Mouse (Mus musculus): Measurements from ENCODE around the gene Clic1. TPM values are rescaled to one million over a fixed set of nuclear protein-coding genes. Genes with fewer than 3 reads are reported as not detected.

The Clic1 gene
- polyA plus RNA-seq, 1 experiment, result 28.5 TPM

DNA sequence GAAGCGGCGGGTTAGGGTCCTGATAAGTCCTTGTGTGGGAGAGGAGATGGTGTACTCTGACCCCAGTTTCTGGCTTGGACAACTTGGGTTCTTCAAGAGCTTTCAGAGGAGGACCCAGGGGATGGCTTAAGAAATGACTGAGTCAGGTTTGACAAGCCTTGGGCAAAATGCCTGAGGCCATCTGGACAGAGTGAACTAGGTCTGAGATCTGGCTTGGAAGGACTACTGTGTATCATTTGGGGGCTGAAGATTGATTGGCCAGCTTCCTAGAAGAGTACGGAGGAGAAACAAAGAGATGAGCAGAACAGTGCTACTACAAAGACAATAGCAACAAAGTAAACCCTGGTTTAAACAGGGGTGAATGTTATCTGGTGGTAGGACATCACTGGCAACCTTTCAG is 13.7 kb downstream of the Clic1 start:
- DNase-seq (ENCODE audit: extremely low spot score in 1 of 2, low spot score in 1 of 2), result no peak

DNA sequence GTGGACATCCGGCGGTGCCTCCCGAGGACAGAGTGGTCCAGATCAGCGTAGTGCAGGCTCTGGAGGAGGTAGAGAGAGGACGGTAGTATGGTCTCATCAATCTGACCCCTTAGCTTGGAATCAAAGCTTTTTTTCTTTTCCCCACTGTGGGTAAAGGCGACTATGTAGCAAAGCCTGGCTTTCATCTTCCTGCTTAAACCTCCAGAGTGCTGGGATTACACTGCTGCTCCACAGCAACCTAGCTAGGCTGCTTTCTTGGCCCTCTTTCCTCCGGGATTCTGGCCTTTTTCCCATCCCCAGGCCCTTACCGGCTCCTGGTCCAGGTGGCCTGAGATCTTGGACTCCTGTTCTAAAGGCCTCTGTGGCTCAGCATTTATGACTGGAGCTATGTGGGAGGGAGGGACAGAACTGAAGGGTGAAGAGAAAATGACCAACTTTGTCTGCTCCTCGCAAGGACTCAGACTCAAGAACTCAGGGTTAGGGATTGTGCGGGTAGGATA is 14.7 kb downstream of the Clic1 start:
- DNase-seq (ENCODE audit: extremely low spot score in 1 of 2, low spot score in 1 of 2), result no peak

DNA sequence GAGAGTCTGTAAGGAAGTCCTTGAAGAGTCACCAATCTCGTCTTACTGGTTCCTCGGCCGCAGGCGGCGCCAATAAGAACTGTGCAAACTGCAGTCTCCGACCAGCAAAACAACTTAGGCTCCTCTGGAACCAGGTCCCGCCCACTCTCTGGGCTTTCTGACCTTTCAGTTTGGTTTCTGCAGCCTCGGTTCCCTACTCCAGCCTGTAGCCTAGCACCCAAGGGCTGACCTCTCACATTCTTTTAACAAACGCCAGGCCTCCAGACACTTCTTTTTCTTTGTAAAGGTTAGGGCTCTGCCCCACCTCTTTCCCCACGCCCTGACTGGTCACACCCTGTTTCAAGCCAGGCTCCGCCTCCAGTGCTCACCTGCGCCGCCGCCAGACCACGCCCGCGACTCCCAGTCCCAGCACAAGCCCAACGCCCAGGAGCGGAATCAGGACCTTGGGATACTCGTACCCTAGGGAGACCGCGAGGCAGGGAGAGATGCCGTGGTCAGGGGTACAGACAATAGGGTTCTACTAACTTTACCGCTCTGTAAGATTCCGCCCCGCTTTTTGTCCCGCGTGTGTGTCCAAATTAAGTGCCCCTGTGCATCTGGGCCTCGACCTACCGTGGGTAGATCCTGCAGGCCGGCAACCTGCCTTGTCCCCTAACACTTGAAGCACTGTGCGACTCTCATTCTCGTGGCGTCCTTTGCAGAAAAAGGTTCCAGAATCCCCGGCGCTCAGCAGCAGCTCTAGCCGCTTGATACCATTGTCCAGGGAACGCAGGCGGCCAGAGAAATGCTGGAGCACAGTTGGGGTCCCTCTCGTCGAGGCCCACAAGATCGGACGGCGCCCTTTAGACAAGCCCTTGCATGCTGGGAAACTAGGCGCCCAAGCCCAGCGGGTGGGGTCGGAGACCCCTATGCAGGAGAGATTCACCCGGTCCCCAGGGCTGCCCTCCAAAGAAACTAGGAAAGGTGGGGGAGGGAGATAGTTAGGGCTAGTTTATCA is 15.5 kb downstream of the Clic1 start, which contains the start of gene Ly6g6c:
Gene Ly6g6c, plus strand, starts transcription at position 438 of the 997 bp plus-strand sequence.
- no peak for DNase-seq (ENCODE audit: extremely low spot score in 1 of 2, low spot score in 1 of 2)

DNA sequence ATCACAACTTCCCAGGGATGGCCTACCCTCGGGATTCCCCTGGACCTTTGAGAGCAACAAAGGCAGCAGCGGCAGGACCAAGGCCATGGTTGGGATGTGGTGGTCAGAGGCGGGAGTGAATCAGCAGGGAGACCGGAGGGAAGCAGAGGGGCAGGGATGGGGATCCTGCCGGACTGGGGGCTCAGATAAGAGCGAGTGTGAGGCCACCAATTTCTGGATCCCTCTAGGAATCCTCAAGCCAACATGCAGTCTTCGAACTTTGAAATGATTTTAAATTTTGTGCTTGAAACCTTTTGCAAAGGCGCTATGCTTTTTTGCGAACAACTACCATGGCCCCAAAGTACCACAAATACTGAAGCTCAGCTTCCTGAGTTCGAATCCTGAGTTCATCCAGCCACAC is 16.3 kb downstream of the Clic1 start, which contains the start of gene Mpig6b:
Gene Mpig6b, minus strand, starts transcription at position 101 of the 400 bp plus-strand sequence.
- no peak for DNase-seq (ENCODE audit: extremely low spot score in 1 of 2, low spot score in 1 of 2)

DNA sequence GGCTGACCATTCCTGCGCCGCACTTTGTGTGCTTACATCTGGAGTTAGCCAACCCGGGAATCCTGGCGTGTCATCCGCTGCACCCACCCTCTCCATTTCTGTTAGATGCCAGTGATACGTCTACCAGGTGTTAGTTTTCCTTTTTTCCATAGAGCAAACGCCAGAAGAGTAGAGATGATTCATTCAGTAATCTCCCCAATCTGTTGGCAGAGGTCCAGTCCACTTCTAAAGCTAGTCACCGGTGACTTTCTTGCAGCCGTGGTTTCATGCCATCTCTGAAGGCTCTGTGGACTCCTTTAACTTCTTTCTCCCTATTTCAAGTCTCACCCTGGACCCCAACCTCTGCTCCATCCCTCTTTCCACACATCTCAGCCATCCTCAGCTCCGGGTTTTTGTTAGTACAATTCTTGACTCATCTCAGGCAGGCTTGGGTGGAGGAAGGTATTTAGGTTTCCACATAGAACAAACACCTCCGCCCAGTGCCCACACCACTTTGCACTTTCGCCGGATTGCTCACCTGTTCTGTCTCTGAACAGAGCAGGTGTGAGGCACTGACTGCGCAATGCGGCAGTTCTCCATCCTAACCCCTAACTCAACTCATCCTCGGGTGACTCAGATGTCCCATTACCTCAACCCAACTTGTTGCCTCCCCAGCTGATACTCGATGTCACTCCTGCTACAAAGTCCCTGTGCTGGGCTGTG is 18.6 kb downstream of the Clic1 start:
- DNase-seq (ENCODE audit: extremely low spot score in 1 of 2, low spot score in 1 of 2), result peak in 1 of 2 experiments; percentile 48

DNA sequence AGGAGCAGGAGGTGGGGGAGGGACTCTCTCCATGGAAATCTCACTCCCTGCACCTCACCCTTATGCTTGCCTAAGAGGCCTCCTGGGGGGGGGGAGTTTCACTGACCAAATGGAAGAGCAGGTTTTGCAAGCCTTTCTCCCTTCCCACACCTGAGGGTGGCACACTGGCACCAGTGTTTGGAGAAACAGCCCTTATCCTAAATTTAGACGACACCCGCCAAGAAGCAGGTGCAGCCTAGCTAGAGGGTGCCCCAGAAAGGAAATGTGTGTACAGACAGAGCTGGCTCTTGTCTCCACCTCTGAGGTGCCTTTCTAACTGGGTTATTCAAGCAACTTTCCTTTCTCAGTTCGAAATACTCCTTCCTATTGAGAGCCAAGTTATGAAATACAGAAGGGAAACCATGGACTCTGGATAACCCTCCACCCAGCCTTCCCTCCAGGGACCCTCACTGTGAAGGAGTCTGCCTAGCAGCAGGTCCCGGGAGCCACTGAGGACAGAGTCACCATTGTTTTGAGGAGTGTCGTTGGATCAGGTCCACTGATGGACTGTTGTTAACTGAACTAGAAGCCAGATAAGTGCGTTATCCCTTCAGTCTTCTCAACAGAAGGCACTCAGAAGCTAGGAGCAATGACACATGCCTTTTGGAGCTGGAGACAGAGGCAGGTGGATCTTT is 20.9 kb downstream of the Clic1 start:
- no peak for DNase-seq (ENCODE audit: extremely low spot score in 1 of 2, low spot score in 1 of 2)

DNA sequence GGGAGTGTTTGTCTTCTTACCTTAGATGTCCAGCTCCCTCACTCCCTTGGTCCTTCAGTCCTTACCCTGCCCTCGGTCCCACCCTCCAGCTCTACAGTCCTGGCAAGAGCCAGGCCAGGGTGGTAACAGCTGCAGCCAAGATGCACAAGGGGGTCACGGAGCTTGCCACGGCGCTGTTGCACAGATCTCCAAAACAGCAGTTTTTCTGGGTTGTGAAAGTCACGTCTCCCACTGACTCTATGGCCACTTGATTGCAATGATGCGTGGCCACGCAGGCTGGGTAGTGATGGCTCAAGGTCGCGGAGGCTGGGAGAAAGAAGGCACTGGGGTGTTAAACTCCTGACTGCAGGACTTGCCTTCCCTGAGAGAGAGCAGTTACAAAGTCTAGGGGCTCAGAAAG is 21.7 kb downstream of the Clic1 start:
- DNase-seq (ENCODE audit: extremely low spot score in 1 of 2, low spot score in 1 of 2), result no peak

DNA sequence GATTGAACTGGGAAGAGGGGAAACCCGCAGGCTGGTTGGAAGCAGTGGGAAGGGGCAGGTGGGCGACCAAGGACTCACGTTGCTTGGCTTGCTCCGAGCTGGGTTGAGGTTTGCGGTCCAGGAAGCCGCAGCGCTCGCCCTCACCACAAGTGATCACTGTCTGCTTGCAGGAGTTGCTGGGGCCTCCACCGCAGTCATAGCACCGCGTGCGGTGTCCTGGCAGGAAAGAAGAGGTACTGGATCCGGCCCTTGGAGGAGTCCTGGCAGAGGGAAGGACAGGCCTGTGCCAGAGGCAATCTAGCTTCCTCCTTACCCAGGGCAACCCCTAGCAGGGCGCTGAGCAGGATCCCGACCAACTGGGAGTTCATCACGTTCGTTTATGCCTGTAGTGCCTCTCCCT is 24.3 kb downstream of the Clic1 start:
- DNase-seq (ENCODE audit: extremely low spot score in 1 of 2, low spot score in 1 of 2), result no peak

DNA sequence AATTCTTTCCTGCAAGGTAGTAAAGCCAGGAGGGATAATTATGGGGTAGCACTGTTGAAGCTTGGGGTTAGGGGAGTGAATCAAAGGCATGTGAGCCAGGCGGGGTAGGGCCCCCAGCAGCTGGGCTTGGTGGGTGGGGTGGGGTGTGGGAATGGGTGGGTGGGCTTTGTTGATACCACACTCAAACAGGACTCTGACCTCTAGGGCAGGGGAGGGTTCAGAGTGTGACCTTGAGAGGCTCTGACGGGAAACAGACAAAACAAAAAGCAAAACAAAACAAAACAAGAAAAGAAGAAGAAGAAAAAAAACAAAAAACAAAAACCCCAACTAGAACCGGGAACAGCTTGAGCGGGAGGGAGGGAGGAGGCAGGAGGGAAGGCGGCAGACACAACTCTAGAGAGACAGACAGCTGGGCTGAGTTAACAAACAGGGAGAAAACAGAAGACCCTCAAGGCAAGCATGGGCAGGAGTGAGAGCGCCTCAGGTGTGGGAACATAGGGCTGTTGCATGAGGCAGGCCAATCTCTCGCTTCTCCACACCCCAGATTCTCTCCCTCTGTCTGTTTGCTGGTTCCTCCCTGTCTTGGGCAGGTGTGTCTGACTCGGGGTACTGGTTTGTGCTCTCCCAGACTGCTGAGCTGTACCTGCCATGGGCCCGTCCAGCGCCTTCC is 26.9 kb downstream of the Clic1 start, which contains the start of gene Ly6g6e:
Gene Ly6g6e, plus strand, starts transcription at position 396 of the 670 bp plus-strand sequence.
- DNase-seq (ENCODE audit: extremely low spot score in 1 of 2, low spot score in 1 of 2), result no peak

DNA sequence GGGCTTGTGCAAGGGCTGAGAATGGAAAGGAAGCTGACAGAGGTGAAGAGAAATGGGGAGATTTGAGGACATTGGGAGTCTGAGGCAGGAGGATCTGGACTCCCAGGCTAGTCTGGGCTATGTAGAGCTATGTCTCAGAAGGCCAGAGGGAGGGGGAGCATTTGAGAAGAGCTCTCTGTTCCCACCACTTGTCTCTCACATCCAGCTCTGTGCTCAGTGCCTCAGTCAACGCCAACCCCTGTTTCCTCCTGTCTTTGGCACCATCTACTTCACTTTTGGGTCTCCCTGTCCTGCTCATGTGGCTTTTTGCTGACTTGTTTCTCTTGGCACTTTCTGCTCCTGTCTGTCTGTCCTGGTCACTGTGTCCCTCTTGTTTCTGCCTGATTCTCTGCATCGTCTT is 27.5 kb downstream of the Clic1 start:
- DNase-seq (ENCODE audit: extremely low spot score in 1 of 2, low spot score in 1 of 2), result no peak

DNA sequence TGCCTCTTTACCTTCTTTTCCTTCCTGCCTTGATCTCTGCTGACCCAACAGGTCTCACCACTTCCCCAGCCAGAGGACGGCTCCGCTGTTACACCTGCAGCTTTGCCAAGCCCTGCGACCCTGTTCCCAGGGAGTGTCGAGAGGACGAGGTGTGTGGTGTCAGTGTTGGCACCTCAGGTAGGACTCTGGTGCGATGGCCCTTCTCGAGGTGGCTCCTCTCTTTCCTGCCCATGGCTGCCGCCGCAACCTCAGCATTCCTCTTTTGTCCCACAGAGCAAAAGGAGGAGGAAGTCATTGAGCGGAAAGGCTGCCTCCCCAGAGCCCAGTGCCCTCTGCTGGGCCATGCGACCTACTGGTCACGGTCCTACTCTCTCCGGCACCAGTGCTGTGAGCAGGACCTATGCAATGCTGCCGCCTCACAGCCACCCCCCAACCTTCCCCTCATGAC is 28.0 kb downstream of the Clic1 start, which contains the start of gene Ly6g6d:
Gene Ly6g6d, minus strand, starts transcription at position 280 of the 448 bp plus-strand sequence.
- DNase-seq (ENCODE audit: extremely low spot score in 1 of 2, low spot score in 1 of 2), result no peak

DNA sequence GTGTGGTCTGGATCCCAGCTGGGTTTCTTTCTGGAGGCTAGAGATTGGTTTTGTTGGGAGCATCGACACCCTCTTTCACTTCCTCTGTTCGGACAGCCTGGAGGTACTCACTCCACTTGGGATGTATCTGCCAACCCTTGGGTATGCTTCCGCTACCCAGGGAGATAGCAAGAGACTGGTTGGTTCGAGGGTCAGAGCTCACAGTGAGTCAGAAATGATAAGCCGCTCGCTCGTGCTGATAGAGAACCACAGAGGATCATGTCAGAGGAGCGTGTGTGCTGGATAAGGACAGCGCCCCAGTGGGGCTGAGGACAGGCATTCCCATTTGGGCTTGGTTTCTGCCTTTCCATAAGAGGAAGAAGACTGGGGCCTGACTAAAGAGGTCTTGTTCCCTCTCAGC is 30.0 kb downstream of the Clic1 start:
- no peak for DNase-seq (ENCODE audit: extremely low spot score in 1 of 2, low spot score in 1 of 2)

DNA sequence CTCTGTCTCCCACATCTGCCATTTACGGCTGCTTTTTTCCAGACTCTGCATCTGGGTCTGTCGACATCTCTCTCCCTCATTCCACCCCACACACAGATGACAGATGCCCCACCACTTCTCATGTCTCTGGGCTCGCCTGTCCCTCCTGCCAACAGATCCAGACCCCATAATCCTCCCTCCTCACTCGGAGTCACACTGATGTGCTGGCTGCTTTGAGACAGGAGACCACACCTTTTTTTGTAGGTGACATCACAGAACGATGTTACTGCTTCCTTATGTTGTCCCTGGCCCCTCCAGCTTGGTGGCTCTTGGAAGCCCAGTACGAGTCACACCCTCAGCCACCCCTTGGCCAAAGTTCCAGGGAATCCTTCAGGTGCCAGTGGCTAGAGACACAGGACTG is 30.5 kb downstream of the Clic1 start:
- no peak for DNase-seq (ENCODE audit: extremely low spot score in 1 of 2, low spot score in 1 of 2)

DNA sequence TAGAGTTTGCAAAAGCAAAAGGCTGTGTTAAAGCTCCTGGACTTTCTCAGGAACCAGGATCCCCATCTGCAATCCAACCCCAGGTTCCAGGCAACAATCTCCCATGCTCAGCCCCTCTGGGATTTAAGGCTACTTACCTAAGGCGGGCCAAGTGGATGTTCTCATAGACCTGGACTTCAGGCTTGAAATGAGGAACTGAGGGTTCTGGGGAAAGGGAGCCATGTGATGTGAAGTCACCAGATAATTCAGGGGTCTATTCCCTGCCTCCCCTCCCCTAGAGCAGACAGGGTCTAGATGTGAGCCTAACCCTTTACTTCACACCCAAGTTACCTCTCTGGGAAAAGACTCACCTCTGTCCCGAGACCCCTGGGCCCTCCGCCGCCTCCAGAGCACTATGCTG is 30.9 kb downstream of the Clic1 start:
- DNase-seq (ENCODE audit: extremely low spot score in 1 of 2, low spot score in 1 of 2), result no peak

DNA sequence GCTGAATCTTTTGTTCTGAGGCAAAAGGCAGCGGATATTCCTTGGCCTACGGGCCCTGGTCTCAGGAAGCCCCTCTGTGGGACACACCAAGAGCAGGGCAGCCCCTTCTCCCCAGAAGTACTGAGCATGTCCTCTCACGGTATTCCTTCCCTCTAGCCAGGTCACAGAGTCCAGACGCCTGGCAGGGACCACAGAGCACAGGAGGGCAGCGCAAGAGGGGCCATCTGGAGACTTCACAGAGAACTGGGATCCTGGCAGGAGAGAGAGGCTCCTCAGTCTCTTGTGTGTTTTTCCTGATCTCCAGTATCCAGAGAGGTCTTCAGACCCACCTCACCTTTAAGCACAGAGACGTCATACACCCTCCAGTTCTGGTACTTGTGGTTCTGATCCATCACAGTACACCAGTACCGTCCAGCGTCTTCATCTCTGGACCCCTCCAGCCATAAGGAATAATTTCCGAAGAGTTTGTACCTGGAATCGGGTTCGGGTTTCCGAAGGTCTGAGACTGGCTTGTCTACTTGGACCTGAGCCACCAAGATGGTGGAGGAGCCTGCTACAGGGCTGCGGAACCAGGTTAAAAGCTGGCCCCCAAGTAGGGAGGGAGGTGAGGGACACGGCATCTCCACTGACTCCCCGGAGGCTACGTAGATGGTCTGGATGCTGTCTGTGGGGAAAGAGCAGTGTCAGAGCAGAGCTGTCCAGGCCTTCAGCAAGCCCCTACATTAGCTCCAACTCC is 33.2 kb downstream of the Clic1 start:
- DNase-seq (ENCODE audit: extremely low spot score in 1 of 2, low spot score in 1 of 2), result no peak

DNA sequence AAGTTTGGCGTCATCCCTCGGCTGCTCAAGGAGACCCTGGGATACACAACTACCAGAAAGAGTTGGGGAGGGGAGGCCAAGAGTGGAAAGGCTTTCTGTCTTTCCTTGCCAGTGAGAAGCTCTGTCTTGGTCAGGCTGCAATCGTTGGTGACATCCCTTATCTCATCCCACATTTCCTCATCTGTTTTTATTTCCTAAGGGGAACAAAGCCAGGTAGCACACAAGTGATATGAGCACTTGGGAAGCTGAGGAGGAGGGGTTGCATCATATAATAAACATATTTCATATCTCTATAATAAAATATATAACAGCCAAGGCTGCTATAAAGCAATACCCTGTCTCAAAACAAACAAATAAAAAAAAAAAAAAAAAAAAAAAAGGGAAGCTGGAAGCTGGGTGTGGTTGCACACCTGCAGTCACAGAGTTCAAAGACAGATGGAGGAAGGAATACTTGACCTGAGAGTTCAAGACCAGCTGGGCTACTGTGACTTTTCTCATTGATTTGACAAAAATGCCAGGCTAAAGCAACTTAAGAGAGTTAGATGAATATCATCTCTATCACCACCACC is 34.2 kb downstream of the Clic1 start:
- DNase-seq (ENCODE audit: extremely low spot score in 1 of 2, low spot score in 1 of 2), result no peak

DNA sequence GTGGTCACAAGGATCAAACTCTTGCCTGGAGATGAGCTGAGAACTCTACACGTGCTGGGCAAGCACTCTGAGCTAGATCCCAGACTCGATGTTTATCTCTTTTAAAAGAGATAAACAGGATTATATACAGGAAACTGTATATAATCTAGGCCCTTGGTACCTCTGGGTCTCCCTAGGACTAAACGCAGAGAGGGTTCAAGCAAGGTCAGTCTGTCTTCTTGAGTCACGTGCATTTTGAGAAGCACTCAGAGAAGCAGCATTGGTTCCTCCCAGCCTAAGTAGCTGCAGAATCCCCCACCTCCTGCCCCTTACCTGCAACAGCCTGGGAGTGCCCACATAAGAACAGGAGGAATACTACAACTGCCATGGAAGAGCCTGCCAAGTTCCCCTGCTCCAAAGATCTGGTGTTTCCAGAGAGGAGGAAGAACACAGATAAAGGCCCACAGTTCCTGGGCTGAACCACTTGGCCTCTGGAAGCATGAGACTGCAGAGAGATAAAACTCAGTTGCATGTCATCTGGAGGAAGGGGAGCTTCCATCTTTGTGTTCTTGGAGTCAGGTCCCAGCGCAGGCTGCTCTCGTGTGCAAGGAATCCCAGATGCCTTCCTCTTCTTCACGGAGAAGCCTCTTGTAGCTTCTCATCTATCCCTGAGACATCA is 35.6 kb downstream of the Clic1 start, which contains the start of gene Ly6g6f:
Gene Ly6g6f, minus strand, starts transcription at position 403 of the 658 bp plus-strand sequence.
- no peak for DNase-seq (ENCODE audit: extremely low spot score in 1 of 2, low spot score in 1 of 2)

DNA sequence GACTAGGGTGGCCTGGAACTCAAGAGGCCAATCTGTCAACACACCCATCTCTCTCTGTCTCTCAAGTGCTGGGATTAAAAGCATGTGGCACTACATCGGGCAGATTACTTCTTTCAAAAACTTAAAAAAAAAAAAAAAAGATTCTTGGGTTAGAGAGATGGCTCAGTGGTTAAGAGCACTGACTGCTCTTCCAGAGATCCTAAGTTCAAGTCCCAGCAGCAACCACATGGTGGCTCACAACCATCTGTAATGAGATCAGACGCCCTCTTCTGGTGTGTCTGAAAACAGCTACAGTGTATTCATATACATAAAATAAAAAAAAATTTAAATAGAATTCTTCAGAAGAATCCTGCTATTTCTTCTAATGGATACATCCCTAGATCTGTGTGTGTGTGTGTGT is 38.4 kb downstream of the Clic1 start:
- no peak for DNase-seq (ENCODE audit: extremely low spot score in 1 of 2, low spot score in 1 of 2)

Data from frontal cortex, adult 2 months (tissue).